Comparison of ENCODE assay signal across 8 mouse cellular contexts in genomic region chr17:42987692-42988091, GRCm38 (mm10). TPM values are rescaled to one million over a fixed set of nuclear protein-coding genes. Genes with fewer than 3 reads are reported as not detected.
A peak's percentile ranks its signal among the peaks of the same experiment; 100 is the strongest.
DNase-seq lines count a peak whose midpoint lies in the region; ATAC-seq and TF ChIP-seq lines count a peak whose summit lies in the region.

No protein-coding gene starts in this region.

- intact Hi-C loops in heart, adult 2 months (cut with DNase I), result no loop called here
- intact Hi-C loops in left cerebral cortex, postnatal 36 days (cut with DNase I), result no loop called here

- ATAC-seq in megakaryocyte progenitor cell, adult 5-6 weeks (replicated peaks; ENCODE audit: poor library complexity), result peak; percentile 63; the same call in 1 of the 2 replicates

- TF ChIP-seq CTCF in heart, adult 2 months (IDR thresholded peaks at IDR 0.05), result peak; percentile 63
- TF ChIP-seq CTCF in brain, embryonic 14.5 days (IDR thresholded peaks at IDR 0.05; ENCODE audit: borderline replicate concordance, extremely low read depth, insufficient read depth, insufficient read length), result peak; percentile 50; the same call in 1 of the 2 replicates

- H3K9me3 ChIP-seq in forebrain, embryonic 10.5 days, result no peaks in the 10 kb centered on the region

- TF ChIP-seq POLR2A in heart, adult 2 months (IDR thresholded peaks at IDR 0.05; ENCODE audit: insufficient read depth, low read depth, low read length), result no peak
- no peak for TF ChIP-seq POLR2A in brain, embryonic 14.5 days (IDR thresholded peaks at IDR 0.05; ENCODE audit: borderline replicate concordance, extremely low read depth, insufficient read depth, insufficient read length, poor library complexity, severe bottlenecking)

- 29% methylated on average over 4 of the region's 4 CpGs for WGBS in heart, adult 2 months
- WGBS in forebrain, embryonic 10.5 days, result 31% methylated on average over 4 of the region's 4 CpGs

- H3K4me3 ChIP-seq in heart, adult 2 months, result no peak overlapping the region
- no peak overlapping the region for H3K4me3 ChIP-seq in forebrain, embryonic 10.5 days

- no peaks in the 10 kb centered on the region for H3K36me3 ChIP-seq in heart, adult 2 months (ENCODE audit: control insufficient read depth, insufficient read depth, low read length)
- H3K36me3 ChIP-seq in forebrain, embryonic 10.5 days (replicated peaks), result no peaks in the 10 kb centered on the region

- DNase-seq in heart, adult 2 months, result no peak
- no peak for DNase-seq in heart, adult 9 months (ENCODE audit: low spot score in 2 of 2)
- peak; percentile 61 to 62 for DNase-seq in B cell, adult 2 months
- DNase-seq in brain, embryonic 14.5 days (ENCODE audit: low read depth), result peak; percentile 9
- DNase-seq in left cerebral cortex, postnatal 36 days (ENCODE audit: low spot score in 2 of 2), result no peak
- no peak for DNase-seq in adipocyte (ENCODE audit: low spot score)
- DNase-seq in forebrain, embryonic 10.5 days (ENCODE audit: extremely low spot score, low spot score), result no peak

- H3K27ac ChIP-seq in heart, adult 2 months, result no peak overlapping the region
- no peak overlapping the region for H3K27ac ChIP-seq in forebrain, embryonic 10.5 days

- no peak for TF ChIP-seq EP300 in heart, adult 2 months (IDR thresholded peaks at IDR 0.05; ENCODE audit: insufficient read depth, low read depth, low read length)

- no peak overlapping the region for H3K9ac ChIP-seq in heart, adult 2 months (ENCODE audit: low read depth, low read length)

- H3K27me3 ChIP-seq in heart, adult 2 months (ENCODE audit: control insufficient read depth, insufficient read depth, low read length), result no peaks in the 10 kb centered on the region
- no peaks in the 10 kb centered on the region for H3K27me3 ChIP-seq in forebrain, embryonic 10.5 days (ENCODE audit: poor library complexity, severe bottlenecking)

- H3K4me1 ChIP-seq in heart, adult 2 months (ENCODE audit: control insufficient read depth, insufficient read depth, low read length), result no peaks in the 10 kb centered on the region
- H3K4me1 ChIP-seq in forebrain, embryonic 10.5 days, result no peaks in the 10 kb centered on the region

- no peaks in the 10 kb centered on the region for H3K79me2 ChIP-seq in heart, adult 2 months (replicated peaks; ENCODE audit: control insufficient read depth, insufficient read depth, low read length)

RNA-seq across cellular contexts. Expression of gene Tnfrsf21, which starts 28.7 kb away (rescaled TPM):
- 10 to 100 TPM in 1 of 2 experiments, 1 to 10 TPM in 1; 9.2 to 14.2 TPM for total RNA-seq in heart, adult 2 months (2021)
- 14.6 and 19.6 TPM in 2 replicates for polyA plus RNA-seq in heart, adult 2 months (2012; rRNA removed)
- 58.2 and 70.6 TPM in 2 replicates for polyA plus RNA-seq in brain, embryonic 14.5 days (2012; rRNA removed)
- total RNA-seq in megakaryocyte progenitor cell, adult 5-6 weeks (2015), result 58.2 and 69.6 TPM in 2 replicates
- 47.0 and 49.0 TPM in 2 replicates for total RNA-seq in megakaryocyte progenitor cell, adult 5-6 weeks (2017)
- 10 to 100 TPM; 76.9 to 79.8 TPM for total RNA-seq in left cerebral cortex, postnatal 36 days (2021)
- 24.5 and 26.8 TPM in 2 replicates for polyA plus RNA-seq in forebrain, embryonic 10.5 days (2016; fragmentation: Nextera tagmentation; extraction: Ambion mirVana)

Comparison
In these comparisons a context has a peak if more than half of its experiments do, and no peak if none do; other contexts are left out.
1. DNase-seq: peak in B cell, adult 2 months (2 of 2) and brain, embryonic 14.5 days (single experiment); none in heart, adult 2 months (0 of 2), heart, adult 9 months (0 of 2), left cerebral cortex, postnatal 36 days (0 of 2), adipocyte (single experiment) and forebrain, embryonic 10.5 days (single experiment).